Mouse (Mus musculus): ENCODE results near the gene Abcc4. TPM values are rescaled to one million over a fixed set of nuclear protein-coding genes. Genes with fewer than 3 reads are reported as not detected.
"Not testable (repeated sequence)": the region's sequence is repeated elsewhere in the genome, so short reads cannot be mapped to it uniquely, and the experiment has no call there.

Gene Abcc4
- polyA plus RNA-seq, 1 experiment from 2014 or later = 3.3 TPM

DNA sequence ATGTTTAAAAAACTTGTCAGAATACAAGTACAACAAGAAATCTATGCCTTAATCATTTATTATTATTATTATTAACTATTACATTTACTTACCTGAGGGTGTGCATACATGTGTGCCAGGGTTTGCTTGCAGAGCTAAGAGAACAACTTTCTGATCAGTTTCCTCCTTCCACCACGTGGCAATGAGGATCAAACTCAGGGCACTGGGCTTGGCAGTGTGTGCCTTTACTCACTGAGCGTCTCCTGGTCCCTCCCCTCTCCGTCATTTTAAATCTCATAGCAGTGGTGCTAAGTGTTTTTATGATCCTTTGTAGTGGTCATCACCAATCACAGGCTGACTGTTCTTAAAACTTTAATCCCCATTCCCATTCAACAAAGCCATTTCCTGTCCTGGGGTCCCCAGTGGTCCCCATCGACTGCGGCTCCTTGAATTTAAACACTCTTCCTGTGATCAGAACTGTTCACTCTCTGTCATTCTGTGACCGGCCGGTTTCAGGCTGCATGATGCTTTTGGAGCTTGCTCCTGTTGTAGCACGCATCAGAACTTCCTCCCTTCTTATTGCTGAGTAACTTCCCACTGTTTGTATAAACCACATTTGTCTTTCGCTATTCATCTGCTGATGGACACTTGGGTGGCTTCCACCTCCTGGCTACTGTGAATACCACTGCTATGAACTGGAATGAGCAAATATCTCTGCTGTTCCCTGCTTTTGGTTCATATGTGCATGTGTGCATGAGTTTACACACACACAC, 191.6 kb downstream of the Abcc4 start:
- DNase-seq (ENCODE audit: low spot score) = no peak

- DNase-seq (ENCODE audit: low spot score) = not testable (repeated sequence)
These were observed 194.3 kb downstream of the Abcc4 start for GRCm38 (mm10) chr14:118511715-118512114.

- DNase-seq (ENCODE audit: low spot score) = no peak
These were observed 195.2 kb downstream of the Abcc4 start for GRCm38 (mm10) chr14:118510793-118511192.

DNA sequence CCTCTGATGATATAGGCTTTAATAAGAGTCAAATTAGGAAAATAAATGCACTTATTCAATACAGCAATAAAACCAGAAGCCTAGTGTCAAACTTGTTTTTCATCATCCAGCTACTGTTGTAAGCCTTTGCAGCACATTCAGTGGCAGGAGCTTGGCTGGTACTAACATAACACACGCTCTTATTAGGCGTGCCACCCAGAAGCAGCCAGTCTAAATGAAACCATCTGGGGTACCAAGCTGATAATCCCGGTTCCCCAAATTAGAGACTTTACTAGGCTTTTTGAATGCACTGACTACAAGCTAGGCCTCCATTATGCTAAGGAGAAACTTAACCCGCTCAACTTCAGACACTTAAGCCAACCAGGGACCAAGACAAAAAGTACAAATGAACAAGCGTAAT, 195.8 kb downstream of the Abcc4 start:
- no peak for DNase-seq (ENCODE audit: low spot score)

GRCm38 (mm10) chr14:118507829-118508228, 198.2 kb downstream of the Abcc4 start:
- DNase-seq (ENCODE audit: low spot score) = no peak

DNA sequence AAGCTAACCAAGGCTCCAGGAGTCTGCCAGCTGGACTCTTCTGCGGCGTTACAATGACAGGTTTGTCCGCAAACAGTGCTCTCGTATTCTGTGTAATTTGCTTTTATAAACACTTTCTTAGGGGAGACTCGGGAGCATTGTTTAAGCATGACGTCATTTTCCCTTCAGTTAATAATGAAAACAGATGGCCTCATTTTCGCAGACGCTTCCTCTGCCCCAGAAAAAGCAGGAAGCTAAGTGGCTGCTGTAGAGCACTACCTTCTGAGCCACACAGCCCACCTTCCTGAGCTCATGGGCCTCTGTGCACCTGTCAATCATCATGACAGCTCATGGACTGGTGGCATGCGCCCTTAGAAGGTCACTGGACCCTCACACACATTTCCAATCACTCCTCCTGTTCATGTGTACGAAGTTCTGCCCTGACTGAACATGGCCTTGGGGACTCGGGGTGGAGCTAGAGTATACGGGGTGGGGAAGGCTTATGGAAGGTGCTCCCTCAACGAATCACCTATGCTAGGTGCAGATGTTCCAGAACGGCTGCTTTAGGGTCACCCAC, 199.3 kb downstream of the Abcc4 start:
- DNase-seq (ENCODE audit: low spot score) = no peak

DNA sequence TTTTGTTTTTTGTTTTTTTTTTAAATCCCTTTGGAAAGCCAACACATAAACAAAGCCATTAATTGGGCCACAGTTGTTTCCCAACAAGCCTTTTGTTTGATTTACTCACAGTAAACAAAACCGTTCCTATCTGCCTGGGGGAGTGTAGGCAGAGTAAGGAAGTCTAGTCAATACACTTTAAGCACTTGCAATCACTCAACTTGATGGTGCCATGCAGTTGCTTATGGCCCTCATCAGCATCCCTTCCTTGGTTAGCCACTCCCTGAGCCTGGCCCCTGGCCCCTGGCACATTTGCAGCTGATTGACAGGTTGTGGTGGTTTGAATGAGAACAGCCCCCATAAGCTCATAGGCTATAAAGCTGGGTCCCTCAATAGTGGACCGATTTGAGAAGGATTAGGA, 209.3 kb downstream of the Abcc4 start:
- DNase-seq (ENCODE audit: low spot score) = no peak

DNA sequence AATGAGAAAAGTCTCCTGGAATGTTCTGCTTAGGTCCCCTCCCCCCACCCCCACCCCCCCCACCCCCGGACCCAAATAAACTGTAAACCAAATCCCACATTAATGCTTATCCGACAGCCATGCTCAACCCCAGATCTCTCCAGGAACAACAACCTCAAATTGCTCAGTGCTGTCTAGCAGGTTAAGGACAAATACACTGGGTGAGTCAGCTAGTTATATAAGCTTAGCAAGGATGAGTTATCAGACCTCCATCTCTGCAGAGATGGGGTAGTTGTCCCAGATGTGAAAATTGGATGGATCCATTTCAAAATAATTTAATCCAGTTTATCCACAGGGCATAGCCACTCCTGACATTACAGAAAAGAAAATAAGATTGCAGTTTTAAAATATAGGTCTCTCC, 210.6 kb downstream of the Abcc4 start:
- no peak for DNase-seq (ENCODE audit: low spot score)

- no peak for DNase-seq (ENCODE audit: low spot score)
These were observed 214.3 kb downstream of the Abcc4 start for GRCm38 (mm10) chr14:118491708-118492107.

DNA sequence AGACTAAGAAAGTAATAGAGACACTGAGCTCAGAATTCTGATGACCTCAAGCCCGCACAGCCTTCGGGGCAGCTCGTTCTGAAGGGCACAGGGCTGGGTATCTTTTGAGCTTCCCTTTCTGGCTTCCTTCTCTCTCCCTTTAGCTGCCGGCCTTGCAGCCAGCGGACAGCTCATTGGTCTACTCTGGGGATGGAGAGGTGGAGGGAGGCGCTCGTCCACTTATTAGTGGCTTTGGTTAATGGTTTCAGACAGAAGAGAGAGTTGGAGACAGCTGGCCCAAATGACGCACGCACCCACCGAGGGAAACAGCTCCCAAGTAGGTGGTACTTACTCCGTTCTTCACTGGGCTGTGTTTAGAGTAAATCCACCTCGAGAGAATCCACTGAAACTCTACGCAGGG, 214.7 kb downstream of the Abcc4 start:
- DNase-seq (ENCODE audit: low spot score) = no peak

DNA sequence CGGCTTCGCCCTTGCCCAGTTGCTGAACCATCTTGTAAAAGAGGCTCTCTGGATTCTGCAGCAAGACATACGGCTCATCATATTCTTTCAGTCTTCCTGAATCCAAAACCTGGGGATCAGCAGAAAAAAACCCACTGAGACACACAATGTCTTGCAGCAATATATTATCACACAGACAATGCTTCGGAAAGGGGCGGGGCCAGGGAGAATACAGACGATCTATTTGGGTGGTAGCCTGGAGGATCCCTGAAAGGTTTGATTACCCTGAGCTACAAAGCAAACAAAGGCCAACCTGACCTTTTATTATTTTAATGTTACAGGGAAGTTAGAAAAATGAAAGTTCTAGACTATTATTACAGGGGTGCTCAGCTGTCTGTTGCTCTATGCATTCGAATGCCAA, 215.5 kb downstream of the Abcc4 start:
- DNase-seq (ENCODE audit: low spot score) = no peak

DNA sequence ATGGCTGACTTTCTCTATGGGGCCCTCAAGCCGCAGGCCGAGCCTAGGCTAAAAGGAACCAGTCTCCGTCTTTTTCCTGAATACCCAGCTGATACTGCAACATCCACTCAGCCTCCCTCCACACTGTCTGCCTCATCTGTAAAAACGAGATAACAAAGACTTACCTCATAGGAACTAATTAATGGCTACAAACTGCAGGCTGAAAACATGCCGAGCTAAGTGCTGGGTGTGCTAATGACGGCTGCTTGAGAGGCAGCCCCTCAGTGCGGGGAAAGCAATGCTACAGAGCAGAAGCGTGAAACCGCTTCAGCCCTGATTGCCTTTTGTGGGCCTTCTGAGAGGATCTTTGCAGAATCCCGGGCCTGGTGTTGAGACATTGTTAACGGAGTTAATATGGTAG, 219.7 kb downstream of the Abcc4 start:
- DNase-seq (ENCODE audit: low spot score) = no peak

- DNase-seq (ENCODE audit: low spot score) = no peak
These were observed 220.4 kb downstream of the Abcc4 start for GRCm38 (mm10) chr14:118485646-118486045.

DNA sequence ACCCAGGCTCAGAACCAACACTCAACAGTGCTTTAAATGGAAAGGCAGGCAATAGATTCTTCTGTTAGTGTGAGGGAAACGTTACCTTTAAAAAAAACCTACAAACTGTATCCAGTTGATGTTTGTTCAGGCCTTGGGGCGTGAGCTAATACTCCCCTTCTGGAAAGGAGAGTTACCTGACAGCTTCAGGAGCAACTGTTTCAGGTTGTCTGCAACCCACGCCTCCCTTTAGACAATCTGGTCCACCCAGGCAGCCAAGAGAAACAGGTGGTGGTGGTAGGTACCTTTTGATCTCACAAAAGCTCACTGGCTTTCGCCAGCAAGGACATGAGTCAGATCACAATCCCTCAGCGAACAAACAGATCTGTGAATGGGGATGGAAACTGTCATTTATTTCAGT, 223.7 kb downstream of the Abcc4 start:
- no peak for DNase-seq (ENCODE audit: low spot score)

DNA sequence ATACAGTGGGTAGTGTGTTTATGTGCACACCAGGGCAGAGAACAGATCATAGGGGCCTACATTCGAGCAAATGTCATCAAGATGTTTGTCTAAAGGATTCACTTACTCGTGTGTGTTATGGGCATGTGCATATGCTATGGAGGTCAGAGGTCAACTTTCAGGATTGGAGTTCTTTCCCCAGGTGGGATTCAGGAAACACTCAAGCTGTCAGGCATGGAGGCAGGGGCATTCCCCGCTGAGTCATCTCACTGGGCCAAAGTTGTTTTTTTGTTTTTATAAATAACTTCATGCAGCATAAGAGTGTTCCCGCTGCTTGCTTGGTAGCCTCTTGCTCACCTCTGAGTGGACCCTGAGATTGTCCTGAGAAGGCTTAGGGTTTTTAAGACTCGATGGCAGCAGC, 224.2 kb downstream of the Abcc4 start:
- no peak for DNase-seq (ENCODE audit: low spot score)

GRCm38 (mm10) chr14:118476329-118476728, 229.7 kb downstream of the Abcc4 start:
- DNase-seq (ENCODE audit: low spot score) = no peak

DNA sequence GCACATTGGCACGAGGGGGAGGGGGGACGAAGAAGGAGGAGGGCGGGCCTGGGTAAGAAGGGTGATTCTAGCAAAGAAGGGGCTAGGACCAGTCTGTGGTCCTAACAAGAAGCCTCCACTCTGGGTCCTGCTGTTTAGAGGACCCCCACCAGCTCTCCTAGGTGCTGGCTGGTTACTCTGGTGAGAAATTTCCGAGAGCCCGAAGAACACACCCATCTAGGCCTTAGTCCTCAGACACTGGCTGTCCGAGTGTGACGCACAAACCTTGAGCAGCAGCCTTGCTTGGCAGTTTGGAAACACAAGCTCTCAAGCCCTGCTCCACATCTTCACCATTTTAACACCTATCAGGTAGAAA, 230.9 kb downstream of the Abcc4 start:
- no peak for DNase-seq (ENCODE audit: low spot score)

GRCm38 (mm10) chr14:118474226-118475099, 231.6 kb downstream of the Abcc4 start:
- DNase-seq (ENCODE audit: low spot score) = peak; percentile 3

GRCm38 (mm10) chr14:118473831-118474193, 232.2 kb downstream of the Abcc4 start:
- peak; percentile 11 for DNase-seq (ENCODE audit: low spot score)

GRCm38 (mm10) chr14:118473188-118473830, 232.7 kb downstream of the Abcc4 start:
- DNase-seq (ENCODE audit: low spot score) = peak; percentile 7

DNA sequence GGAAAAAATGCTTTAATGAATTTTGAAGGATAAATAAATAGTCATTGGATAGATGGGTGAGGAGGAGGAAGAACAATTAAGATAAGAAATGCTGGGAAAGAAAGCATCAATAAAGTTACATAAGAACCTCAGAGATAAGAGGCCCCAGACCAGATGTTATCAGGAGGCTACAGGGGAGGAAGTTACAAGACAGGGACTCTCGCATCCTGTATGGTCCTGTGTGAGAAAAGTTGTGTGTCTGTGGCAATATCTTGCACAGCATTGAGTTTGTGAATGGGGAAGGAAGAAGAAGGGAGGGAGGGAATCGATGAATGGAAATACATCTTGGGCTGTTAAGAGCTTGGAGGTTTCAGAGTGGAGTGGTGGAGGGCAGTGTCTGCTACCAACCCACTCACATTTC, 240.7 kb downstream of the Abcc4 start:
- DNase-seq (ENCODE audit: low spot score) = no peak

GRCm38 (mm10) chr14:118464401-118464800, 241.6 kb downstream of the Abcc4 start:
- DNase-seq (ENCODE audit: low spot score) = no peak

All from thymus, postnatal 0 days (tissue).